Mouse (Mus musculus) MEL (cell line): ENCODE data around the gene Fut8. TPM values are rescaled to one million over a fixed set of nuclear protein-coding genes. Genes with fewer than 3 reads are reported as not detected.

Experiments used
- DNase-seq: peaks from one replicate; pipeline ENCODE4 v3.0.0; 2011; ENCODE audit warnings: low read depth, low spot score
- H3K27ac ChIP-seq: 2 replicates; pipeline ENCODE4 v1.5.1; 2012; ENCODE audit warnings: low read depth, mild to moderate bottlenecking, control low read depth, low read length, moderate library complexity; ENCODE audit not compliant: control insufficient read depth
- H3K27me3 ChIP-seq, 2 experiments: fragments of 150-350 bp in 1 of 2; sonication (generic) in 1 of 2; 2 replicates each; pipeline ENCODE4 v1.6.1; 2012; ENCODE audit warnings: low read length in 2 of 2, mild to moderate bottlenecking in 2 of 2, improper control_type of control experiment in 1 of 2, moderate library complexity in 1 of 2; ENCODE audit not compliant: insufficient read depth in 2 of 2, control insufficient read depth in 1 of 2
- H3K36me3 ChIP-seq, 2 experiments: 2 replicates each; pipeline ENCODE4 v1.6.1; 2012 to 2014; ENCODE audit warnings: low read length in 2 of 2, improper control_type of control experiment in 1 of 2, inconsistent platforms in 1 of 2, mild to moderate bottlenecking in 1 of 2; ENCODE audit not compliant: insufficient read depth in 2 of 2, control insufficient read depth in 1 of 2
- H3K4me1 ChIP-seq, 2 experiments: fragments of 150-350 bp in 1 of 2; sonication (generic) in 1 of 2; 2 replicates each; pipeline ENCODE4 v1.6.1; 2012; ENCODE audit warnings: low read length in 2 of 2, improper control_type of control experiment in 1 of 2, mild to moderate bottlenecking in 1 of 2; ENCODE audit not compliant: insufficient read depth in 2 of 2, control insufficient read depth in 1 of 2
- H3K4me3 ChIP-seq, 2 experiments: fragments of 150-350 bp in 1 of 2; sonication (generic) in 1 of 2; 2 replicates each; pipeline ENCODE4 v1.5.1; 2012; ENCODE audit warnings: low read depth in 2 of 2, low read length in 2 of 2, mild to moderate bottlenecking in 2 of 2, moderate library complexity in 2 of 2, control low read depth in 1 of 2, improper control_type of control experiment in 1 of 2; ENCODE audit not compliant: control insufficient read depth in 1 of 2, insufficient read depth in 1 of 2
- H3K79me2 ChIP-seq: 2 replicates; pipeline ENCODE4 v1.6.1; 2012; ENCODE audit warnings: mild to moderate bottlenecking, low read length, moderate library complexity; ENCODE audit not compliant: control insufficient read depth, poor library complexity, insufficient read depth
- H3K9ac ChIP-seq: 2 replicates; pipeline ENCODE4 v1.6.1; 2012; ENCODE audit warnings: low read depth, mild to moderate bottlenecking, control low read depth, low read length, moderate library complexity; ENCODE audit not compliant: control insufficient read depth, poor library complexity, severe bottlenecking
- H3K9me3 ChIP-seq: fragments of 150-350 bp; sonication (generic); replicated peaks from 2 replicates; pipeline ENCODE4 v1.6.1; 2012; ENCODE audit warnings: mild to moderate bottlenecking, low read length, improper control_type of control experiment, moderate library complexity; ENCODE audit not compliant: insufficient read depth
- CHD2 ChIP-seq: IDR thresholded peaks from 2 replicates; pipeline ENCODE4 v1.6.1; 2011; ENCODE audit warnings: low read length, improper control_type of control experiment
- E2F4 ChIP-seq: IDR thresholded peaks from 2 replicates; pipeline ENCODE4 v1.6.1; 2011; ENCODE audit warnings: low read depth, low read length, improper control_type of control experiment, borderline replicate concordance
- ETS1 ChIP-seq: IDR thresholded peaks from 2 replicates; pipeline ENCODE4 v1.6.1; 2012; ENCODE audit warnings: low read depth, mild to moderate bottlenecking, inconsistent platforms, low read length, improper control_type of control experiment, moderate library complexity
- GABPA ChIP-seq: IDR thresholded peaks from 2 replicates; pipeline ENCODE4 v1.6.1; 2012; ENCODE audit warnings: low read depth, mild to moderate bottlenecking, inconsistent platforms, low read length, improper control_type of control experiment, moderate library complexity
- HCFC1 ChIP-seq: IDR thresholded peaks from 2 replicates; pipeline ENCODE4 v1.6.1; 2012; ENCODE audit warnings: low read depth, mild to moderate bottlenecking, inconsistent platforms, low read length, improper control_type of control experiment, moderate library complexity
- JUND ChIP-seq: IDR thresholded peaks from 2 replicates; pipeline ENCODE4 v1.6.1; 2011; ENCODE audit warnings: low read depth, mild to moderate bottlenecking, improper control_type of control experiment, low read length
- KAT2A ChIP-seq: conservative IDR thresholded peaks from 2 replicates; pipeline ENCODE4 v1.6.1; 2012; ENCODE audit warnings: low read depth, low read length, improper control_type of control experiment, inconsistent platforms
- MAFK ChIP-seq: IDR thresholded peaks from 2 replicates; pipeline ENCODE4 v1.6.1; 2011; ENCODE audit warnings: low read depth, mild to moderate bottlenecking, low read length, improper control_type of control experiment, borderline replicate concordance
- MAX ChIP-seq: IDR thresholded peaks from 2 replicates; pipeline ENCODE4 v1.6.1; 2011; ENCODE audit warnings: low read length, improper control_type of control experiment
- MEF2A ChIP-seq: IDR thresholded peaks from 2 replicates; pipeline ENCODE4 v1.6.1; 2014; ENCODE audit warnings: low read depth, mild to moderate bottlenecking, inconsistent platforms, low read length, improper control_type of control experiment; ENCODE audit not compliant: poor library complexity, insufficient replicate concordance, severe bottlenecking; ENCODE audit errors: extremely low read depth
- MXI1 ChIP-seq: IDR thresholded peaks from 2 replicates; pipeline ENCODE4 v1.6.1; 2011; ENCODE audit warnings: mild to moderate bottlenecking, low read depth, low read length, improper control_type of control experiment
- MYC ChIP-seq: IDR thresholded peaks from 2 replicates; pipeline ENCODE4 v1.6.1; 2011; ENCODE audit warnings: low read depth, mild to moderate bottlenecking, low read length, improper control_type of control experiment, moderate library complexity
- POLR2A ChIP-seq, 2 experiments: IDR thresholded peaks; 2 replicates each; pipeline ENCODE4 v1.6.1; 2011 to 2012; ENCODE audit warnings: low read length in 2 of 2, mild to moderate bottlenecking in 2 of 2, control low read depth in 1 of 2, improper control_type of control experiment in 1 of 2, low read depth in 1 of 2, moderate library complexity in 1 of 2; ENCODE audit not compliant: control insufficient read depth in 1 of 2, insufficient read depth in 1 of 2, poor library complexity in 1 of 2
- POLR2AphosphoS2 ChIP-seq: IDR thresholded peaks from 2 replicates; pipeline ENCODE4 v1.6.1; 2011; ENCODE audit warnings: low read length, improper control_type of control experiment
- RAD21 ChIP-seq: IDR thresholded peaks from 2 replicates; pipeline ENCODE4 v1.6.1; 2011; ENCODE audit warnings: mild to moderate bottlenecking, low read depth, low read length, improper control_type of control experiment
- RCOR1 ChIP-seq: IDR thresholded peaks from 2 replicates; pipeline ENCODE4 v1.6.1; 2012; ENCODE audit warnings: low read depth, mild to moderate bottlenecking, inconsistent platforms, low read length, improper control_type of control experiment
- TBP ChIP-seq: IDR thresholded peaks from 2 replicates; pipeline ENCODE4 v1.8.0; 2011; ENCODE audit warnings: low read depth, low read length, improper control_type of control experiment
- TCF12 ChIP-seq: IDR thresholded peaks from 2 replicates; pipeline ENCODE4 v1.6.1; 2014; ENCODE audit warnings: low read depth, mild to moderate bottlenecking, inconsistent platforms, low read length, improper control_type of control experiment, moderate library complexity
- USF2 ChIP-seq, 2 experiments: IDR thresholded peaks; 2 replicates each; pipeline ENCODE4 v1.6.1; 2011 to 2012; ENCODE audit warnings: improper control_type of control experiment in 2 of 2, low read length in 2 of 2, borderline replicate concordance in 1 of 2, inconsistent platforms in 1 of 2, low read depth in 1 of 2, mild to moderate bottlenecking in 1 of 2; ENCODE audit not compliant: insufficient read depth in 1 of 2
- ZC3H11A ChIP-seq: IDR thresholded peaks from 2 replicates; pipeline ENCODE4 v1.6.1; 2012; ENCODE audit warnings: low read depth, mild to moderate bottlenecking, inconsistent platforms, low read length, improper control_type of control experiment
- ZKSCAN1 ChIP-seq: IDR thresholded peaks from 2 replicates; pipeline ENCODE4 v1.6.1; 2012; ENCODE audit warnings: low read depth, mild to moderate bottlenecking, inconsistent platforms, low read length, improper control_type of control experiment, moderate library complexity
- ZMIZ1 ChIP-seq: IDR thresholded peaks from 2 replicates; pipeline ENCODE4 v1.6.1; 2012; ENCODE audit warnings: low read depth, mild to moderate bottlenecking, inconsistent platforms, low read length, improper control_type of control experiment, moderate library complexity
- ZNF384 ChIP-seq: IDR thresholded peaks from 2 replicates; pipeline ENCODE4 v1.6.1; 2012; ENCODE audit warnings: low read depth, mild to moderate bottlenecking, inconsistent platforms, low read length, improper control_type of control experiment
- polyA plus RNA-seq, 2 experiments: library from polyadenylated mRNA; stranded (reverse) in 1 of 2; unstranded in 1 of 2; fragments of >175 nt in 1 of 2; fragments of >200 nt in 1 of 2; gene quantifications; 2 replicates each; pipeline versions ENCODE4 v1.2.1 to v1.2.4; 2012; ENCODE audit warnings: low replicate concordance in 2 of 2, low read depth in 1 of 2; ENCODE audit not compliant: insufficient read length in 2 of 2, insufficient read depth in 1 of 2, missing spikeins in 1 of 2
- total RNA-seq: library from RNA; depleted of rRNA; stranded (reverse); fragments of 300-350 nt; gene quantifications from 2 replicates; pipeline ENCODE4 v1.2.3, GENCODE M21; 2012

Gene Fut8
- total and polyA plus RNA-seq, 3 experiments: 61.3 to 90.0 (median 73.7) TPM

GRCm38 (mm10) chr12:77479931-77480330 is 242.0 kb downstream of the Fut8 start:
- Histone ChIP-seq H3K4me1 (0 out of 4 replicates have a peak, but pooled peaks cover 0 to 2% of the 10 kb centered on the region in 2 experiments), H3K9me3 (no peaks in the 10 kb centered on the region), H3K27me3 (no peaks in the 10 kb centered on the region), H3K4me3 (no peak overlapping the region), H3K36me3 (peaks cover 0 to 4% of the 10 kb centered on the region in 2 experiments; a peak in 1 of 4 replicates), H3K27ac (no peak overlapping the region), H3K9ac (no peak overlapping the region), H3K79me2 (no peaks in the 10 kb centered on the region)
- no peak for DNase-seq
- TF ChIP-seq GABPA (no peak), ZNF384 (no peak), MEF2A (no peak), MXI1 (no peak), KAT2A (no peak), ZKSCAN1 (no peak)

- no peak for TF ChIP-seq E2F4
- no peak for TF ChIP-seq USF2 (IDR thresholded peaks at IDR 0.05; ENCODE audit: borderline replicate concordance in 1 of 2, insufficient read depth in 1 of 2, low read depth in 1 of 2, low read length in 2 of 2)
- TF ChIP-seq ETS1: no peak
- TF ChIP-seq MAFK: peak; percentile 37; the same call in 1 of the 2 replicates
- TF ChIP-seq, all 39 proteins: peak for 1
- Histone ChIP-seq H3K4me1 (0 out of 4 replicates have a peak, but pooled peaks cover 0 to 2% of the 10 kb centered on the region in 2 experiments), H3K36me3 (no peaks in the 10 kb centered on the region), H3K9me3 (no peaks in the 10 kb centered on the region), H3K9ac (no peak overlapping the region), H3K4me3 (no peak overlapping the region), H3K27me3 (no peaks in the 10 kb centered on the region), H3K27ac (no peak overlapping the region), H3K79me2 (no peaks in the 10 kb centered on the region)
- DNase-seq: peak; percentile 21
Observed at GRCm38 (mm10) chr12:77481153-77481552, 243.2 kb downstream of the Fut8 start.

- TF ChIP-seq HCFC1 (no peak), POLR2A (IDR thresholded peaks at IDR 0.05; ENCODE audit: control insufficient read depth in 1 of 2, insufficient read depth in 1 of 2, low read depth in 1 of 2, low read length in 2 of 2, poor library complexity in 1 of 2) (no peak), ZC3H11A (no peak), TBP (no peak), KAT2A (no peak), MAX (no peak), JUND (no peak), CHD2 (no peak), MYC (no peak), ZMIZ1 (no peak), USF2 (IDR thresholded peaks at IDR 0.05; ENCODE audit: borderline replicate concordance in 1 of 2, insufficient read depth in 1 of 2, low read depth in 1 of 2, low read length in 2 of 2) (no peak), RAD21 (no peak), POLR2AphosphoS2 (no peak), RCOR1 (no peak), ZNF384 (no peak), TCF12 (no peak)
- TF ChIP-seq, all 39 proteins: peak for 0
- DNase-seq: no peak
- H3K36me3 ChIP-seq: no peaks in the 10 kb centered on the region
Observed at GRCm38 (mm10) chr12:77481799-77482198, 243.9 kb downstream of the Fut8 start.

More at GRCm38 (mm10) chr12:77481799-77482198, 243.9 kb downstream of the Fut8 start:
- Histone ChIP-seq H3K4me1 (0 out of 4 replicates have a peak, but pooled peaks cover 0 to 2% of the 10 kb centered on the region in 2 experiments), H3K27me3 (no peaks in the 10 kb centered on the region), H3K9ac (no peak overlapping the region), H3K27ac (no peak overlapping the region), H3K4me3 (no peak overlapping the region), H3K9me3 (no peaks in the 10 kb centered on the region), H3K79me2 (no peaks in the 10 kb centered on the region)
